ENCODE assay signal across 14 mouse cellular contexts in the genomic region with DNA sequence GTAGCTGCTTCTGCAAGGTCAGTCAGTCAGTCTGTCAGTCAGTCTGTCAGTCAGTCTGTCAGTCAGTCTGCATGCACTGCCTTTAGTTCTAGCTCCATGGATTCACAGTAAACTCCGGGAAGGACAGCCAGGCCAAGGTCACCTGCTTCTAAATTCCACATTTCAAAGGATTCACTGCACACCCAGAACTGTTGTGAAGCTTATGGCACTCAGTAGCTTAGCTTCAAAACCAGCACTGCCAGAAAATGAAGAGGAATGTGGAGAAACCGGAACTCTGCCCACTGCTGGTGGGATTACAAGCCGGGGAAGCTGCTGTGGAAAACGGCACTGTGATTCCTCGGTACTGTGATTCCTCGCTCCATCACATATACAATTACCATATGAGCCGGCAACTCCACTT.
"Had no signal": no experiment of that assay in that cellular context is flagged by ENCODE, and none has a peak within 500 bp of the region (broad histone marks: within the 10 kb centered on the region; RNA-seq: fewer than 3 reads in every experiment).

No protein-coding gene starts in this region.

- H3K4me1 ChIP-seq: limb, embryonic 10.5 days; liver, embryonic 15.5 days; midbrain, embryonic 15.5 days; neural tube, embryonic 12.5 days had no signal

- H3K4me3 ChIP-seq: left cerebral cortex, adult 2 months; limb, embryonic 10.5 days; liver, embryonic 15.5 days; megakaryocyte, embryonic 14.5 days; midbrain, embryonic 15.5 days; neural tube, embryonic 12.5 days had no signal

- ATAC-seq: intestine, postnatal 0 days; midbrain, embryonic 15.5 days had no signal

- H3K4me2 ChIP-seq: liver, embryonic 11.5 days; liver, embryonic 15.5 days; midbrain, embryonic 11.5 days; midbrain, embryonic 15.5 days; neural tube, embryonic 12.5 days had no signal

- H3K9ac ChIP-seq: liver, embryonic 15.5 days; midbrain, embryonic 15.5 days; neural tube, embryonic 12.5 days had no signal

- H3K9me3 ChIP-seq: limb, embryonic 10.5 days; liver, embryonic 15.5 days; midbrain, embryonic 15.5 days; neural tube, embryonic 12.5 days had no signal

- DNase-seq: kidney, adult 8-10 months; kidney, postnatal 4 days; spleen, adult 18-20 months; thymus, postnatal 36 days had no signal

- H3K27ac ChIP-seq: left cerebral cortex, adult 2 months; limb, embryonic 10.5 days; liver, embryonic 15.5 days; macrophage; midbrain, embryonic 15.5 days; neural tube, embryonic 12.5 days had no signal

- H3K27me3 ChIP-seq: liver, embryonic 15.5 days; megakaryocyte, embryonic 14.5 days; midbrain, embryonic 15.5 days; neural tube, embryonic 12.5 days had no signal
